Mouse (Mus musculus): Measurements from ENCODE around the gene Sort1.

The Sort1 gene

GRCm38 (mm10) chr3:108295379-108296219 lies 11.7 kb downstream of the Sort1 start:
- peak; percentile 66 to 72 for DNase-seq

GRCm38 (mm10) chr3:108296220-108297049 lies 12.6 kb downstream of the Sort1 start:
- peak; percentile 55 to 66 for DNase-seq

GRCm38 (mm10) chr3:108297050-108297419 lies 13.2 kb downstream of the Sort1 start:
- peak in 1 of 2 experiments; percentile 38 for DNase-seq

- DNase-seq = no peak
Observed at GRCm38 (mm10) chr3:108297603-108298553, 14.0 kb downstream of the Sort1 start.

- DNase-seq = peak; percentile 59 to 64
Observed at GRCm38 (mm10) chr3:108300455-108301030, 16.7 kb downstream of the Sort1 start.

GRCm38 (mm10) chr3:108303683-108304082 lies 19.8 kb downstream of the Sort1 start:
- no peak for DNase-seq

- DNase-seq = no peak
Observed at GRCm38 (mm10) chr3:108304747-108305146, 20.9 kb downstream of the Sort1 start.

- DNase-seq = no peak
Observed at GRCm38 (mm10) chr3:108306387-108306786, 22.5 kb downstream of the Sort1 start.

GRCm38 (mm10) chr3:108307485-108307884 lies 23.6 kb downstream of the Sort1 start:
- no peak for DNase-seq

- DNase-seq = no peak
Observed at GRCm38 (mm10) chr3:108310921-108311341, 27.0 kb downstream of the Sort1 start.

GRCm38 (mm10) chr3:108311688-108312087 lies 27.8 kb downstream of the Sort1 start:
- no peak for DNase-seq

GRCm38 (mm10) chr3:108312414-108312813 lies 28.5 kb downstream of the Sort1 start:
- DNase-seq = no peak

- no peak for DNase-seq
Observed at GRCm38 (mm10) chr3:108313138-108313537, 29.3 kb downstream of the Sort1 start.

GRCm38 (mm10) chr3:108314038-108314675 lies 30.3 kb downstream of the Sort1 start:
- DNase-seq = no peak

- DNase-seq = no peak
Observed at GRCm38 (mm10) chr3:108318517-108318916, 34.6 kb downstream of the Sort1 start.

GRCm38 (mm10) chr3:108321671-108322070 lies 37.8 kb downstream of the Sort1 start:
- peak; percentile 34 to 45 for DNase-seq

- DNase-seq = no peak
Observed at GRCm38 (mm10) chr3:108322136-108322535, 38.3 kb downstream of the Sort1 start.

GRCm38 (mm10) chr3:108322962-108323361 lies 39.1 kb downstream of the Sort1 start:
- DNase-seq = no peak

- DNase-seq = no peak
Observed at GRCm38 (mm10) chr3:108324837-108325236, 41.0 kb downstream of the Sort1 start.

- no peak for DNase-seq
Observed at GRCm38 (mm10) chr3:108325521-108325920, 41.6 kb downstream of the Sort1 start.

- no peak for DNase-seq
Observed at GRCm38 (mm10) chr3:108327275-108327674, 43.4 kb downstream of the Sort1 start.

- peak; percentile 20 to 31 for DNase-seq
Observed at GRCm38 (mm10) chr3:108327916-108328315, 44.0 kb downstream of the Sort1 start.
